Mouse (Mus musculus) spleen, adult 2 months (tissue): ENCODE measurements around the gene Skint9. TPM values are rescaled to one million over a fixed set of nuclear protein-coding genes. Genes with fewer than 3 reads are reported as not detected.
"Not testable (repeated sequence)": the region's sequence is repeated elsewhere in the genome, so short reads cannot be mapped to it uniquely, and the experiment has no call there.

Experiments used
- DNase-seq, 2 experiments: peaks; one replicate each; pipeline versions ENCODE4 v3.0.0 to v3.0.0-alpha.2; 2012 to 2021; ENCODE audit warnings: low spot score in 2 of 2, low read depth in 1 of 2
- H3K27ac ChIP-seq: fragments of 200-500 bp; 2 replicates; pipeline ENCODE4 v1.5.1; 2012; ENCODE audit warnings: low read length, inconsistent platforms; ENCODE audit not compliant: insufficient read depth
- H3K27me3 ChIP-seq: fragments of 200-500 bp; 2 replicates; pipeline ENCODE4 v1.6.1; 2012; ENCODE audit warnings: mild to moderate bottlenecking, moderate library complexity, low read length, inconsistent platforms; ENCODE audit not compliant: control insufficient read depth, insufficient read depth
- H3K36me3 ChIP-seq: fragments of 200-500 bp; 2 replicates; pipeline ENCODE4 v1.6.1; 2012; ENCODE audit warnings: mild to moderate bottlenecking, low read length, inconsistent platforms; ENCODE audit not compliant: control insufficient read depth, insufficient read depth
- H3K4me1 ChIP-seq: fragments of 200-500 bp; 2 replicates; pipeline ENCODE4 v1.6.1; 2011; ENCODE audit warnings: inconsistent platforms; ENCODE audit not compliant: control insufficient read depth, insufficient read depth, insufficient read length
- H3K4me3 ChIP-seq: fragments of 200-500 bp; 2 replicates; pipeline ENCODE4 v1.5.1; 2011; ENCODE audit warnings: mild to moderate bottlenecking, inconsistent platforms; ENCODE audit not compliant: insufficient read depth, insufficient read length; ENCODE audit errors: extremely low read depth
- CTCF ChIP-seq: fragments of 200-500 bp; IDR thresholded peaks from 2 replicates; pipeline ENCODE4 v1.5.1; 2011; ENCODE audit warnings: mild to moderate bottlenecking, inconsistent platforms; ENCODE audit not compliant: insufficient read depth, insufficient read length, insufficient replicate concordance; ENCODE audit errors: extremely low read depth
- POLR2A ChIP-seq: fragments of 200-500 bp; IDR thresholded peaks from 2 replicates; pipeline ENCODE4 v1.6.1; 2011; ENCODE audit warnings: low read depth, low read length, inconsistent platforms
- WGBS: fragments of 180-500 bp; shearing (Covaris S2); methylation state at CpG from one replicate; pipeline ENCODE4 v1.1.7; 2018; 5-methylcytosine and 5-hydroxymethylcytosine counted together
- polyA plus RNA-seq: library from polyadenylated mRNA; depleted of rRNA; stranded (reverse); fragments of >200 nt; gene quantifications from 2 replicates; pipeline ENCODE4 v1.2.3, GENCODE M21; 2012; rRNA removed

The Skint9 gene
- not detected in 2 replicates for polyA plus RNA-seq

GRCm38 (mm10) chr4:112433885-112434284 is at the start of gene Skint9:
Gene Skint9 (minus strand): TSS chr4:112433985.
- Histone ChIP-seq H3K27me3 (no peaks in the 10 kb centered on the region), H3K4me3 (no peak within 1 kb of the TSS), H3K36me3 (no peaks in the 10 kb centered on the region), H3K4me1 (no peaks in the 10 kb centered on the region), H3K27ac (no peak within 1 kb of the TSS)
- DNase-seq = no peak
- no peak for TF ChIP-seq CTCF
- TF ChIP-seq POLR2A = no peak

GRCm38 (mm10) chr4:112432685-112433084 is 1.1 kb downstream of the Skint9 start:
- Histone ChIP-seq H3K4me3 (no peak overlapping the region), H3K27me3 (no peaks in the 10 kb centered on the region), H3K4me1 (no peaks in the 10 kb centered on the region), H3K27ac (no peak overlapping the region), H3K36me3 (no peaks in the 10 kb centered on the region)
- TF ChIP-seq CTCF = no peak
- no peak for TF ChIP-seq POLR2A
- 75% methylated on average over 1 of the region's 1 CpGs for WGBS
- DNase-seq = no peak

GRCm38 (mm10) chr4:112432223-112432622 is 1.6 kb downstream of the Skint9 start:
- H3K4me3 ChIP-seq = no peak overlapping the region
- no peak overlapping the region for H3K27ac ChIP-seq
- DNase-seq = no peak
- H3K27me3 ChIP-seq = no peaks in the 10 kb centered on the region
- no peaks in the 10 kb centered on the region for H3K4me1 ChIP-seq
- TF ChIP-seq POLR2A (no peak), CTCF (no peak)
- H3K36me3 ChIP-seq = no peaks in the 10 kb centered on the region

GRCm38 (mm10) chr4:112349111-112349510 is 84.7 kb downstream of the Skint9 start:
- 87% methylated on average over 17 of the region's 17 CpGs for whole genome bisulfite sequencing
- not testable (repeated sequence) for H3K4me1 ChIP-seq, DNase-seq

More at GRCm38 (mm10) chr4:112349111-112349510, 84.7 kb downstream of the Skint9 start:
- not testable (repeated sequence) for H3K27ac ChIP-seq, H3K4me3 ChIP-seq, H3K36me3 ChIP-seq, H3K27me3 ChIP-seq

Other genes with a start within 250 kb of the Skint9 start
- gene Skint3, start 201.7 kb downstream of the Skint9 start, polyA plus RNA-seq = 0.06 TPM in 1 of 2 replicates, not detected in the other
- gene Skint2, start 123.2 kb upstream of the Skint9 start, polyA plus RNA-seq = not detected in 2 replicates